Mouse (Mus musculus): ENCODE measurements around the gene Acot12.

DNA sequence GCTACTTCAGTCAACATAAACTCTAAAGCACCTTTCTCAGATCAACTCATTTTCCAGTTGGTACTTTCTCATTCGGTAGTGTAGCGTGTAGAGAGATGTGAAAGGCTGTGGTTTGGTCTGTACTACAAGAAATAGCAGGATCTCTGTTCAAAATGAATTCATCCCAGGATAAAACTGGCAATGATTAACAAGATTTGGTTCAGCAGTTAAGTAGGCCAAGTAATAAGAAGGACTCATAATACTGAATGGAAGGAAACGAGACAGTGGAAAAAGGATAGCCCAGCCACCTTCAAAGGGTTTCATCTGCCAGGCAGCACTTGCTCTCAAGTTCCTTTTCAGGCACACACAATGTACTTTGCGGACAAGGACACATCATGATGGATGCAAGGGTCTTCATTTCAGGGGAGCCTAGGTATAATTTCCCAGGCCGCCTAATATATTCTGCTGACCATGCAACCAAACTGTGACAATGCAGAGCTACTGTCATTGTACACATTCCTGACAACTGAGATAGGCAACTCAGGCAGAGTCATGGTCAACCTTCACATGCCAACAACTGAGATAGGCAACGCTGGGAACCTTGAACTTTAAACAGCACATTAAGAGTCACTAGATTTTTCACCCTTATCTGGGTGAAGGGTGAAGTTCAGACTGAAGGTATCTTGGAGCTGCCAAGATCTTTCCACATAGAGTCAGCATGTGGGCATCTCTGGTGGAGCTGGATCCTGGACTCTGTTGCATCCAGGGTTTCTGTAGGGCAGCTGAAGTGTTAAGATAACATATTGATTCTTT is 20.5 kb downstream of the Acot12 start:
- no peak for TF ChIP-seq POLR2A (IDR thresholded peaks at IDR 0.05; ENCODE audit: extremely low read depth, insufficient read depth, low read length)
- TF ChIP-seq CTCF (IDR thresholded peaks at IDR 0.05; ENCODE audit: extremely low read depth, insufficient read depth, low read length): no peak
